Mouse (Mus musculus) liver, adult 10 weeks (tissue): ENCODE results near the gene Flii. TPM values are rescaled to one million over a fixed set of nuclear protein-coding genes. Genes with fewer than 3 reads are reported as not detected.

Experiments used
- polyA plus RNA-seq: library from polyadenylated mRNA; stranded (reverse); fragments of 350-450 nt; fragmentation: Illumina TruSeq; extraction: RNeasy Lipid Tissue Mini Kit (QIAGEN cat#74804); gene quantifications from one replicate; pipeline ENCODE4 v1.2.3, GENCODE M21; 2014; ENCODE audit warnings: low read depth, low replicate concordance

Gene Flii
- 5.0 TPM for polyA plus RNA-seq

GRCm38 (mm10) chr11:60726601-60727391 lies at the start of gene Flii:
Gene Flii (minus strand): TSS chr11:60727263.

GRCm38 (mm10) chr11:60728260-60728761 lies 1.2 kb upstream of the Flii start, which contains the start of gene Mief2:
Gene Mief2 (plus strand): TSS chr11:60728398.

GRCm38 (mm10) chr11:60699524-60700075 lies 27.5 kb downstream of the Flii start, which contains the start of gene Llgl1:
Gene Llgl1 (plus strand): TSS chr11:60699723.

Other genes with a start within 250 kb of the Flii start
- 32.7 TPM for gene Alkbh5, start 190.9 kb downstream of the Flii start, polyA plus RNA-seq
- 0.24 TPM for gene Llgl1, start 27.5 kb downstream of the Flii start, polyA plus RNA-seq
- gene Mief2, start 1.1 kb upstream of the Flii start, polyA plus RNA-seq = 1.4 TPM
- 2.3 TPM for gene Top3a, start 50.1 kb upstream of the Flii start, polyA plus RNA-seq
- gene Smcr8, start 50.3 kb upstream of the Flii start, polyA plus RNA-seq = 8.0 TPM
- 109 TPM for gene Shmt1, start 84.5 kb upstream of the Flii start, polyA plus RNA-seq
- 4.6 TPM for gene Dhrs7b, start 103.4 kb upstream of the Flii start, polyA plus RNA-seq
- 9.5 TPM for gene Tmem11, start 152.0 kb upstream of the Flii start, polyA plus RNA-seq
- gene Natd1, start 187.5 kb upstream of the Flii start, polyA plus RNA-seq = 0.69 TPM
- 11.7 TPM for gene Map2k3, start 204.8 kb upstream of the Flii start, polyA plus RNA-seq